Mouse (Mus musculus) heart, postnatal 36 days (tissue): ENCODE measurements around the gene Nrsn2. TPM values are rescaled to one million over a fixed set of nuclear protein-coding genes. Genes with fewer than 3 reads are reported as not detected.
"Not testable (repeated sequence)": the region's sequence is repeated elsewhere in the genome, so short reads cannot be mapped to it uniquely, and the experiment has no call there.

Experiments used
- DNase-seq, 2 experiments: peaks; one replicate each; pipeline ENCODE4 v3.0.0; 2021 to 2022
- intact Hi-C: fragments of 180-260 bp; cut with DNase I; formaldehyde crosslinking; loops from one replicate; pipeline ENCODE4 v1.15.1; 2025
- total RNA-seq, 2 experiments: library from RNA; stranded (reverse); gene quantifications; 2 replicates each; pipeline ENCODE4 v1.2.3; 2021

Nrsn2 gene
- total RNA-seq, 2 experiments from 2014 or later = not detected

- intact Hi-C loops = loop anchor here (1.0 to 10.0 kb wide), 3 partner anchors 44 to 191 kb away; partner anchors contain the start of genes Defb19 and Defb29
Measured at GRCm38 (mm10) chr2:152393225-152394017, 17.0 kb upstream of the Nrsn2 start.

GRCm38 (mm10) chr2:152392786-152393185 lies 16.3 kb upstream of the Nrsn2 start:
- intact Hi-C loops = loop anchor here (1.0 to 10.0 kb wide), 3 partner anchors 45 to 192 kb away; partner anchors contain the start of genes Defb19 and Defb29
- DNase-seq = peak; percentile 39 to 44

More at GRCm38 (mm10) chr2:152393225-152394017, 17.0 kb upstream of the Nrsn2 start:
- DNase-seq = no peak

- DNase-seq = no peak
- intact Hi-C loops = no loop called here
Measured at GRCm38 (mm10) chr2:152384191-152384590, 7.8 kb upstream of the Nrsn2 start.

- intact Hi-C loops = no loop called here
- DNase-seq = no peak
Measured at GRCm38 (mm10) chr2:152375652-152376344, 640 bp downstream of the Nrsn2 start.

- intact Hi-C loops = no loop called here
- DNase-seq = no peak
Measured at GRCm38 (mm10) chr2:152373547-152373946, 2.9 kb downstream of the Nrsn2 start.

- DNase-seq = no peak
- intact Hi-C loops = no loop called here
Measured at GRCm38 (mm10) chr2:152372661-152373060, 3.8 kb downstream of the Nrsn2 start.

- no peak for DNase-seq
- intact Hi-C loops = no loop called here
Measured at GRCm38 (mm10) chr2:152372104-152372503, 4.3 kb downstream of the Nrsn2 start.

- intact Hi-C loops = loop anchor here (2.0 to 5.0 kb wide), 4 partner anchors 76 to 340 kb away; partner anchors contain the start of genes Srxn1 and Tbc1d20
- peak; percentile 57 to 61 for DNase-seq
Measured at GRCm38 (mm10) chr2:152368532-152369140, 7.8 kb downstream of the Nrsn2 start.

GRCm38 (mm10) chr2:152367917-152368316 lies 8.5 kb downstream of the Nrsn2 start:
- no peak for DNase-seq
- intact Hi-C loops = loop anchor here (2.0 to 5.0 kb wide), 4 partner anchors 76 to 339 kb away; partner anchors contain the start of genes Srxn1 and Tbc1d20

GRCm38 (mm10) chr2:152363245-152364147 lies 12.9 kb downstream of the Nrsn2 start:
- intact Hi-C loops = loop anchor here (2.0 to 5.0 kb wide), 3 partner anchors 19 to 73 kb away; partner anchors contain the start of gene Trib3
- peak; percentile 76 for DNase-seq

- intact Hi-C loops = loop anchor here (5.0 kb wide), 1 partner anchor 34 kb away; no protein-coding TSS in a partner anchor
Measured at GRCm38 (mm10) chr2:152361193-152361592, 15.2 kb downstream of the Nrsn2 start.

GRCm38 (mm10) chr2:152360271-152360775 lies 16.1 kb downstream of the Nrsn2 start:
- peak; percentile 76 to 81 for DNase-seq

More at GRCm38 (mm10) chr2:152361193-152361592, 15.2 kb downstream of the Nrsn2 start:
- no peak for DNase-seq

GRCm38 (mm10) chr2:152359616-152360015 lies 16.8 kb downstream of the Nrsn2 start:
- DNase-seq = peak in 1 of 2 experiments; percentile 20
- intact Hi-C loops = loop anchor here (5.0 kb wide), 1 partner anchor 32 kb away; no protein-coding TSS in a partner anchor

More at GRCm38 (mm10) chr2:152360271-152360775, 16.1 kb downstream of the Nrsn2 start:
- intact Hi-C loops = loop anchor here (5.0 kb wide), 1 partner anchor 33 kb away; no protein-coding TSS in a partner anchor

GRCm38 (mm10) chr2:152358977-152359376 lies 17.5 kb downstream of the Nrsn2 start:
- peak in 1 of 2 experiments; percentile 15 for DNase-seq
- intact Hi-C loops = not testable (repeated sequence)

GRCm38 (mm10) chr2:152357254-152357653 lies 19.2 kb downstream of the Nrsn2 start:
- intact Hi-C loops = no loop called here
- DNase-seq = no peak

GRCm38 (mm10) chr2:152349842-152350540 lies 26.4 kb downstream of the Nrsn2 start:
- peak; percentile 45 to 52 for DNase-seq
- intact Hi-C loops = loop anchor here (5.0 kb wide), 1 partner anchor 243 kb away; the partner anchor contains the start of gene Srxn1

- intact Hi-C loops = loop anchor here (5.0 kb wide), 1 partner anchor 242 kb away; the partner anchor contains the start of gene Srxn1
- DNase-seq = no peak
Measured at GRCm38 (mm10) chr2:152349205-152349604, 27.2 kb downstream of the Nrsn2 start.

GRCm38 (mm10) chr2:152347722-152348121 lies 28.7 kb downstream of the Nrsn2 start:
- no peak for DNase-seq
- intact Hi-C loops = loop anchor here (5.0 kb wide), 1 partner anchor 240 kb away; the partner anchor contains the start of gene Srxn1
